Comparison of ENCODE assay signal across 11 mouse cellular contexts in the genomic region with DNA sequence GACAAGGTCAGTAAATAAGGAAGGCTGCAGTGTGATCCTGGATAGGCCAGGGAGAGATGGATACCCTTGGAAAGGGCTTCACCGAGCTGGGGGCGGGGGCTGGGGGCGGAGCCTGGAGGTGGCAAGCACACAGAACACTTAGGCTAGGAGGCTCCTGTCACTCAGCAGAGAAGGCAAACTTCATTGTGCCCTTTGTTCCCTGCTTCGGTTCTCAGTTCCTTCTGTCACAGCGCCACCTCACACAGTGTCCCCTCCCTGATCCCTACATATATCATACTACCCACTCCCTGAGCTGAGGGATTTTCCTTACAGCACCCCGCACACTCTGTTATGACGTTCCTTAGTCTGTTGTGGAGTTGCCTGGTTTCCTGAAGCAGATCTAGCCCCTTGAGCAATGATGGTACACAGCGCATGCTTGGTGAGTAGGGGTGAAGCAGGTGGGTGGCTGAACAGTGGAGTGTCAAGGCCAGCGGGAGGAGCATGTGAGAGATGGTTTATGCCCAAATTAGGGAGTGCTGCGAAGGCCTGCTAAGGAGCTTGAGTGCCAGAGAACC. TPM values are rescaled to one million over a fixed set of nuclear protein-coding genes. Genes with fewer than 3 reads are reported as not detected.
DNase-seq lines count a peak whose midpoint lies in the region; ATAC-seq lines count a peak whose summit lies in the region.
"Had no signal": no experiment of that assay in that cellular context is flagged by ENCODE, and none has a peak within 500 bp of the region (broad histone marks: within the 10 kb centered on the region; RNA-seq: fewer than 3 reads in every experiment).

No protein-coding gene starts in this region.

- H3K27me3 ChIP-seq in heart, embryonic 13.5 days (replicated peaks), result no peaks in the 10 kb centered on the region
- no peaks in the 10 kb centered on the region for H3K27me3 ChIP-seq in neural tube, embryonic 11.5 days (ENCODE audit: control insufficient read depth, insufficient read depth, low read length)

- DNase-seq in kidney, adult 8-10 months, result peak; percentile 17 to 30
- no peak for DNase-seq in kidney, postnatal 10 days
- peak; percentile 61 for DNase-seq in embryo, embryonic 10.5 days (ENCODE audit: low spot score)
- DNase-seq in large intestine, adult 2 months (ENCODE audit: low read depth, low spot score), result peak; percentile 38
- DNase-seq in neural tube, embryonic 11.5 days (ENCODE audit: low spot score), result peak; percentile 47
- DNase-seq in thymus, postnatal 4 days, result peak; percentile 74
- DNase-seq in right cerebral cortex, postnatal 14 days, result no peak

- no peak overlapping the region for H3K4me3 ChIP-seq in heart, embryonic 13.5 days
- no peak overlapping the region for H3K4me3 ChIP-seq in neural tube, embryonic 11.5 days (ENCODE audit: low read depth, low read length)
- H3K4me3 ChIP-seq: erythroblast, embryonic 14.5 days; megakaryocyte, embryonic 14.5 days had no signal

- peaks cover 55% of the 10 kb centered on the region for H3K4me1 ChIP-seq in heart, embryonic 13.5 days
- H3K4me1 ChIP-seq in neural tube, embryonic 11.5 days (ENCODE audit: control insufficient read depth, insufficient read depth, low read length), result peaks cover 7% of the 10 kb centered on the region; the same call in 1 of the 2 replicates

- no peaks in the 10 kb centered on the region for H3K9me3 ChIP-seq in heart, embryonic 13.5 days
- H3K9me3 ChIP-seq in neural tube, embryonic 11.5 days (ENCODE audit: control insufficient read depth, low read length), result no peaks in the 10 kb centered on the region
- H3K9me3 ChIP-seq: G1E; megakaryocyte, embryonic 14.5 days had no signal

- H3K9ac ChIP-seq in heart, embryonic 13.5 days, result peak overlapping the region; percentile 71
- H3K9ac ChIP-seq in neural tube, embryonic 11.5 days (ENCODE audit: low read length), result no peak overlapping the region

- ATAC-seq in heart, embryonic 13.5 days (ENCODE audit: extremely low read depth, insufficient number of reproducible peaks, low FRiP score, low TSS enrichment), result peak; percentile 66; the same call in 1 of the 2 replicates
- no peak for ATAC-seq in neural tube, embryonic 11.5 days (ENCODE audit: insufficient read depth, low FRiP score, low TSS enrichment)

- WGBS in heart, embryonic 13.5 days, result 27% methylated on average over 10 of the region's 10 CpGs
- WGBS in large intestine, adult 2 months, result 22% methylated on average over 10 of the region's 10 CpGs
- WGBS in neural tube, embryonic 11.5 days, result 35% methylated on average over 10 of the region's 10 CpGs

- 0 out of 2 replicates have a peak overlapping the region, but pooled peaks have one; percentile 21 for H3K4me2 ChIP-seq in heart, embryonic 13.5 days
- no peak overlapping the region for H3K4me2 ChIP-seq in neural tube, embryonic 11.5 days (ENCODE audit: low read depth)

- no peaks in the 10 kb centered on the region for H3K36me3 ChIP-seq in heart, embryonic 13.5 days
- no peaks in the 10 kb centered on the region for H3K36me3 ChIP-seq in neural tube, embryonic 11.5 days (ENCODE audit: control insufficient read depth, insufficient read depth, low read length)
- H3K36me3 ChIP-seq: G1E had no signal

- peak overlapping the region; percentile 99 for H3K27ac ChIP-seq in heart, embryonic 13.5 days (replicated peaks)
- no peak overlapping the region for H3K27ac ChIP-seq in neural tube, embryonic 11.5 days (ENCODE audit: low read depth, low read length)

RNA-seq across cellular contexts. Expression of a gene that starts 27.1 kb away (rescaled TPM):
- 0.41 TPM in 1 of 2 replicates, not detected in the other for polyA plus RNA-seq in heart, embryonic 13.5 days (2015; fragmentation: Nextera tagmentation; extraction: Ambion mirVana)
- not detected in 2 replicates for polyA plus RNA-seq in large intestine, adult 2 months (2012; rRNA removed)
- polyA plus RNA-seq in neural tube, embryonic 11.5 days (2014; fragmentation: Nextera tagmentation; extraction: Ambion mirVana), result not detected in 2 replicates
- polyA plus RNA-seq: erythroblast, embryonic 14.5 days; G1E had no signal

RNA-seq across cellular contexts. Expression of a gene that starts 45.5 kb away (rescaled TPM):
- polyA plus RNA-seq in heart, embryonic 13.5 days (2015; fragmentation: Nextera tagmentation; extraction: Ambion mirVana), result 99.8 and 100 TPM in 2 replicates
- 8.4 and 8.6 TPM in 2 replicates for polyA plus RNA-seq in large intestine, adult 2 months (2012; rRNA removed)
- polyA plus RNA-seq in neural tube, embryonic 11.5 days (2014; fragmentation: Nextera tagmentation; extraction: Ambion mirVana), result 129 and 135 TPM in 2 replicates

RNA-seq across cellular contexts. Expression of a gene that starts 50.8 kb away (rescaled TPM):
- polyA plus RNA-seq in heart, embryonic 13.5 days (2015; fragmentation: Nextera tagmentation; extraction: Ambion mirVana), result 21.8 and 23.7 TPM in 2 replicates
- polyA plus RNA-seq in large intestine, adult 2 months (2012; rRNA removed), result 5.0 and 7.8 TPM in 2 replicates
- polyA plus RNA-seq in neural tube, embryonic 11.5 days (2014; fragmentation: Nextera tagmentation; extraction: Ambion mirVana), result 6.4 and 7.3 TPM in 2 replicates

Comparison
In these comparisons a context has a peak if more than half of its experiments do, and no peak if none do; other contexts are left out.
1. DNase-seq: peak in kidney, adult 8-10 months (2 of 2), embryo, embryonic 10.5 days (single experiment), large intestine, adult 2 months (single experiment), neural tube, embryonic 11.5 days (single experiment) and thymus, postnatal 4 days (single experiment); none in kidney, postnatal 10 days (single experiment) and right cerebral cortex, postnatal 14 days (single experiment).
2. RNA of a gene that starts 45.5 kb away (polyA plus RNA-seq): 129 to 135 TPM in neural tube, embryonic 11.5 days and 99.8 to 100 TPM in heart, embryonic 13.5 days; 8.4 to 8.6 TPM in large intestine, adult 2 months; every median in the first group is over 10 times any median in the second.